Comparison of ENCODE assay signal across 39 mouse cellular contexts in genomic region chr2:9946739-9947138, GRCm38 (mm10). TPM values are rescaled to one million over a fixed set of nuclear protein-coding genes. Genes with fewer than 3 reads are reported as not detected.
DNase-seq lines count a peak whose midpoint lies in the region; ATAC-seq lines count a peak whose summit lies in the region.
"Had no signal": no experiment of that assay in that cellular context is flagged by ENCODE, and none has a peak within 500 bp of the region (broad histone marks: within the 10 kb centered on the region; RNA-seq: fewer than 3 reads in every experiment).

No protein-coding gene starts in this region.

- no peak overlapping the region for H3K4me2 ChIP-seq in midbrain, embryonic 15.5 days
- no peak overlapping the region for H3K4me2 ChIP-seq in midbrain, embryonic 13.5 days (replicated peaks)
- H3K4me2 ChIP-seq: hindbrain, embryonic 13.5 days; kidney, embryonic 15.5 days; liver, embryonic 13.5 days; neural tube, embryonic 12.5 days had no signal

- peak; percentile 45 for DNase-seq in induced T-regulatory cell, adult 2 months (ENCODE audit: low read depth)
- no peak for DNase-seq in layer of hippocampus, adult 8-10 months (ENCODE audit: low spot score in 2 of 2)
- DNase-seq in urinary bladder, adult 2 months (ENCODE audit: low spot score): no peak
- no peak for DNase-seq in T-cell, adult 2 months (ENCODE audit: low spot score)
- DNase-seq in heart, embryonic 10.5 days (ENCODE audit: low spot score): no peak
- DNase-seq: adrenal gland, postnatal 14 days; cerebellum, adult 18-20 months; cerebellum, postnatal 10 days; heart, postnatal 4 days; kidney, adult 18-20 months; kidney, postnatal 25 days; left cerebral cortex, postnatal 4 days; liver, embryonic 13.5 days; lung, adult 2 months; lung, postnatal 10 days; midbrain, embryonic 14.5 days; right cerebral cortex, adult 18-20 months; spleen, adult 18-20 months; thymus, postnatal 14 days had no signal

- no peaks in the 10 kb centered on the region for H3K27me3 ChIP-seq in midbrain, embryonic 15.5 days (replicated peaks)
- no peaks in the 10 kb centered on the region for H3K27me3 ChIP-seq in midbrain, embryonic 13.5 days
- H3K27me3 ChIP-seq in heart, embryonic 10.5 days (ENCODE audit: insufficient read depth, poor library complexity, severe bottlenecking): no peaks in the 10 kb centered on the region
- H3K27me3 ChIP-seq: hindbrain, embryonic 13.5 days; kidney, embryonic 15.5 days; liver, embryonic 13.5 days; neural tube, embryonic 12.5 days had no signal

- H3K9me3 ChIP-seq in midbrain, embryonic 15.5 days: no peaks in the 10 kb centered on the region
- H3K9me3 ChIP-seq in midbrain, embryonic 13.5 days: no peaks in the 10 kb centered on the region
- H3K9me3 ChIP-seq in heart, embryonic 10.5 days: no peaks in the 10 kb centered on the region
- H3K9me3 ChIP-seq: hindbrain, embryonic 13.5 days; kidney, embryonic 15.5 days; liver, embryonic 13.5 days; neural tube, embryonic 12.5 days had no signal

- no peak overlapping the region for H3K4me3 ChIP-seq in midbrain, embryonic 15.5 days
- H3K4me3 ChIP-seq in midbrain, embryonic 13.5 days (replicated peaks): no peak overlapping the region
- no peak overlapping the region for H3K4me3 ChIP-seq in heart, embryonic 10.5 days
- H3K4me3 ChIP-seq: erythroblast, embryonic 14.5 days; hindbrain, embryonic 13.5 days; kidney, embryonic 15.5 days; liver, embryonic 13.5 days; neural tube, embryonic 12.5 days had no signal

- H3K9ac ChIP-seq in midbrain, embryonic 15.5 days: no peak overlapping the region
- no peak overlapping the region for H3K9ac ChIP-seq in midbrain, embryonic 13.5 days (replicated peaks)
- H3K9ac ChIP-seq: hindbrain, embryonic 13.5 days; kidney, embryonic 15.5 days; liver, embryonic 13.5 days; neural tube, embryonic 12.5 days had no signal

- H3K36me3 ChIP-seq in midbrain, embryonic 15.5 days (replicated peaks): no peaks in the 10 kb centered on the region
- H3K36me3 ChIP-seq in midbrain, embryonic 13.5 days: peaks cover 6% of the 10 kb centered on the region; the same call in 1 of the 2 replicates
- peaks cover 2% of the 10 kb centered on the region; the same call in 1 of the 2 replicates for H3K36me3 ChIP-seq in heart, embryonic 10.5 days
- H3K36me3 ChIP-seq: liver, embryonic 13.5 days; neural tube, embryonic 12.5 days had no signal

- ATAC-seq in midbrain, embryonic 15.5 days (replicated peaks): 0 out of 2 replicates have a peak, but pooled peaks have one; percentile 27
- no peak for ATAC-seq in midbrain, embryonic 13.5 days
- 0 out of 2 replicates have a peak, but pooled peaks have one; percentile 29 for ATAC-seq in megakaryocyte progenitor cell, adult 5-6 weeks (replicated peaks; ENCODE audit: poor library complexity)
- ATAC-seq: forebrain, embryonic 16.5 days had no signal

- H3K4me1 ChIP-seq in midbrain, embryonic 15.5 days: no peaks in the 10 kb centered on the region; the same call in 1 of the 2 replicates
- H3K4me1 ChIP-seq in midbrain, embryonic 13.5 days (replicated peaks): no peaks in the 10 kb centered on the region
- no peaks in the 10 kb centered on the region for H3K4me1 ChIP-seq in heart, embryonic 10.5 days
- H3K4me1 ChIP-seq: hindbrain, embryonic 13.5 days; kidney, embryonic 15.5 days; liver, embryonic 13.5 days; neural tube, embryonic 12.5 days had no signal

- 90% methylated on average over 3 of the region's 3 CpGs for WGBS in midbrain, embryonic 15.5 days
- 87% methylated on average over 3 of the region's 3 CpGs for WGBS in midbrain, embryonic 13.5 days
- WGBS in heart, embryonic 10.5 days: 74% methylated on average over 3 of the region's 3 CpGs

- no peak overlapping the region for H3K27ac ChIP-seq in midbrain, embryonic 15.5 days
- no peak overlapping the region for H3K27ac ChIP-seq in midbrain, embryonic 13.5 days
- H3K27ac ChIP-seq in heart, embryonic 10.5 days: no peak overlapping the region
- H3K27ac ChIP-seq: hindbrain, embryonic 13.5 days; kidney, embryonic 15.5 days; liver, embryonic 13.5 days; neural tube, embryonic 12.5 days had no signal

RNA-seq across cellular contexts. Expression of gene Gata3, which starts 56.9 kb away (rescaled TPM):
- 99.1 and 116 TPM in 2 replicates for polyA plus RNA-seq in midbrain, embryonic 15.5 days (2015; fragmentation: Nextera tagmentation; extraction: Ambion mirVana)
- 94.8 and 119 TPM in 2 replicates for polyA plus RNA-seq in midbrain, embryonic 13.5 days (2015; fragmentation: Nextera tagmentation; extraction: Ambion mirVana)
- total RNA-seq in megakaryocyte progenitor cell, adult 5-6 weeks (2015): 0.47 TPM in 1 of 2 replicates, not detected in the other
- total RNA-seq in megakaryocyte progenitor cell, adult 5-6 weeks (2017): 0.25 and 0.71 TPM in 2 replicates
- total RNA-seq in layer of hippocampus, adult 8-10 months (2022): under 1 TPM in 2 of 4 experiments, not detected in 2; 0.09 to 0.47 TPM
- polyA plus RNA-seq in urinary bladder, adult 2 months (2012; rRNA removed): 60.3 and 78.8 TPM in 2 replicates
- polyA plus RNA-seq in heart, embryonic 10.5 days (2016; fragmentation: Nextera tagmentation; extraction: Ambion mirVana): 9.1 and 21.7 TPM in 2 replicates
- total RNA-seq: layer of hippocampus, adult 18-20 months; layer of hippocampus, postnatal 25 days had no signal

RNA-seq across cellular contexts. Expression of gene 9230102O04Rik, which starts 57.4 kb away (rescaled TPM):
- polyA plus RNA-seq in midbrain, embryonic 15.5 days (2015; fragmentation: Nextera tagmentation; extraction: Ambion mirVana): 4.0 and 4.8 TPM in 2 replicates
- 3.5 and 5.3 TPM in 2 replicates for polyA plus RNA-seq in midbrain, embryonic 13.5 days (2015; fragmentation: Nextera tagmentation; extraction: Ambion mirVana)
- not detected in 2 replicates for total RNA-seq in megakaryocyte progenitor cell, adult 5-6 weeks (2015)
- total RNA-seq in megakaryocyte progenitor cell, adult 5-6 weeks (2017): not detected in 2 replicates
- not detected for total RNA-seq in layer of hippocampus, adult 8-10 months (2022)
- polyA plus RNA-seq in urinary bladder, adult 2 months (2012; rRNA removed): 15.6 and 15.8 TPM in 2 replicates
- polyA plus RNA-seq in heart, embryonic 10.5 days (2016; fragmentation: Nextera tagmentation; extraction: Ambion mirVana): 0.76 TPM in 1 of 2 replicates, not detected in the other
- total RNA-seq: adrenal gland, postnatal 14 days; ES-E14; gastrocnemius, adult 8-10 months; heart, postnatal 4 days; layer of hippocampus, adult 18-20 months; layer of hippocampus, postnatal 25 days; left cerebral cortex, adult 8-10 months; left cerebral cortex, postnatal 4 days had no signal
- polyA plus RNA-seq: cortical plate, adult 2 months; embryonic facial prominence, embryonic 14.5 days; erythroblast, embryonic 14.5 days; forebrain, embryonic 11.5 days; forebrain, embryonic 16.5 days; heart, embryonic 16.5 days; intestine, embryonic 14.5 days; limb, embryonic 14.5 days; liver, embryonic 13.5 days; lung, adult 2 months; stomach, embryonic 16.5 days had no signal
